Mouse (Mus musculus): ENCODE measurements around the gene Nrsn2.

- TF ChIP-seq CTCF (IDR thresholded peaks at IDR 0.05; ENCODE audit: low read depth) (no peak), EP300 (IDR thresholded peaks at IDR 0.05; ENCODE audit: low read depth) (no peak)
Observed at GRCm38 (mm10) chr2:152349205-152349604, 27.2 kb downstream of the Nrsn2 start.
